Mouse (Mus musculus) left cerebral cortex, adult 9 months (tissue): ENCODE measurements around the gene Srp72.
"Not testable (repeated sequence)": the region's sequence is repeated elsewhere in the genome, so short reads cannot be mapped to it uniquely, and the experiment has no call there.

ENCODE experiments used
- DNase-seq, 2 experiments: peaks; one replicate each; pipeline ENCODE4 v3.0.0; 2022; ENCODE audit warnings: low spot score in 2 of 2

The Srp72 gene

GRCm38 (mm10) chr5:76964651-76965050 lies 9.8 kb upstream of the Srp72 start:
- no peak for DNase-seq

- DNase-seq, result no peak
Observed at GRCm38 (mm10) chr5:76969250-76969649, 5.2 kb upstream of the Srp72 start.

- DNase-seq, result not testable (repeated sequence)
Observed at GRCm38 (mm10) chr5:76971115-76971514, 3.4 kb upstream of the Srp72 start.

- DNase-seq, result no peak
Observed at GRCm38 (mm10) chr5:76973488-76973887, 995 bp upstream of the Srp72 start.

GRCm38 (mm10) chr5:76974207-76974553 lies 303 bp upstream of the Srp72 start:
- DNase-seq, result no peak

GRCm38 (mm10) chr5:76975736-76976135 lies 1.3 kb downstream of the Srp72 start:
- DNase-seq, result no peak

GRCm38 (mm10) chr5:76984015-76984414 lies 9.5 kb downstream of the Srp72 start:
- DNase-seq, result no peak

- DNase-seq, result no peak
Observed at GRCm38 (mm10) chr5:76990789-76991188, 16.3 kb downstream of the Srp72 start.

- no peak for DNase-seq
Observed at GRCm38 (mm10) chr5:76993174-76993814, 18.8 kb downstream of the Srp72 start.

- peak in 1 of 2 experiments; percentile 58 for DNase-seq
Observed at GRCm38 (mm10) chr5:76998416-76998815, 23.9 kb downstream of the Srp72 start.

- DNase-seq, result no peak
Observed at GRCm38 (mm10) chr5:77001192-77001591, 26.7 kb downstream of the Srp72 start.

GRCm38 (mm10) chr5:77004051-77004821 lies 29.8 kb downstream of the Srp72 start, which contains the start of gene Arl9:
Arl9 (plus strand) TSS chr5:77004055.
- DNase-seq, result no peak

- no peak for DNase-seq
Observed at GRCm38 (mm10) chr5:77010352-77010751, 35.9 kb downstream of the Srp72 start.

- no peak for DNase-seq
Observed at GRCm38 (mm10) chr5:77011082-77011481, 36.6 kb downstream of the Srp72 start.

- no peak for DNase-seq
Observed at GRCm38 (mm10) chr5:77013171-77013570, 38.7 kb downstream of the Srp72 start.

GRCm38 (mm10) chr5:77015544-77016482 lies 41.3 kb downstream of the Srp72 start, which contains the start of gene Thegl:
Thegl (plus strand) TSS chr5:77016023.
- DNase-seq, result peak; percentile 16 to 70

GRCm38 (mm10) chr5:77028034-77028433 lies 53.6 kb downstream of the Srp72 start:
- DNase-seq, result no peak

GRCm38 (mm10) chr5:77029735-77030134 lies 55.3 kb downstream of the Srp72 start:
- DNase-seq, result peak in 1 of 2 experiments; percentile 15

- not testable (repeated sequence) for DNase-seq
Observed at GRCm38 (mm10) chr5:77035101-77035500, 60.6 kb downstream of the Srp72 start.

GRCm38 (mm10) chr5:77038451-77038850 lies 64.0 kb downstream of the Srp72 start:
- DNase-seq, result no peak

GRCm38 (mm10) chr5:77039391-77039790 lies 64.9 kb downstream of the Srp72 start:
- DNase-seq, result no peak

GRCm38 (mm10) chr5:77044362-77044761 lies 69.9 kb downstream of the Srp72 start:
- DNase-seq, result no peak
